Mouse (Mus musculus) liver, adult 2 months (tissue): ENCODE measurements around the gene Trmt112.

Experiments used
- CTCF ChIP-seq: fragments of 200-500 bp; IDR thresholded peaks from 2 replicates; pipeline ENCODE4 v1.5.1; 2011; ENCODE audit warnings: low read depth, low read length, control low read depth
- POLR2A ChIP-seq: fragments of 200-500 bp; IDR thresholded peaks from 2 replicates; pipeline ENCODE4 v1.6.1; 2011; ENCODE audit warnings: low read length, control low read depth; ENCODE audit not compliant: insufficient read depth; ENCODE audit errors: extremely low read depth

DNA sequence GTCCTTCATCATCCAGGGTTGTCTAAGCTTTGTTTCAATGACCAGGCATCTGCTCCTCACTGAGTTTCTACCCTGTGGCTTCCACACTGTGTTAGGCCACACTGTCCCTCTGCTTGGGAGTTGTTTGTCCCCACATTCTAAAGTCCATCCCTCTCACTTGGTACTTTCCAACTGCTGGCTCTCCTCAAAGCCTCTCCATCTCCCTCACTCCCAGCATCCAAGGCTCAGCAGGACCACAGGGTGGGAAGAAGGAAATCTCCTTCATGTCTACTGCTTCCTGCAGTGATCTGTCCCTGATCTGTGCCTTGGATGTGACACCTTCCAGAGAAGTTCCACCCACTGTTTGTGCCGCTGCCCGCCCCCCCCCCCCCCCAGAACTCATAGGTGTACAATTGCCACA is 21.5 kb downstream of the Trmt112 start:
- no peak for TF ChIP-seq CTCF
- no peak for TF ChIP-seq POLR2A
